Mouse (Mus musculus): ENCODE measurements around the gene 2510009E07Rik.

- TF ChIP-seq POLR2A (IDR thresholded peaks at IDR 0.05; ENCODE audit: insufficient read depth, low read depth, low read length): no peak
- TF ChIP-seq CTCF (IDR thresholded peaks at IDR 0.05; ENCODE audit: insufficient read depth, low read depth, low read length): no peak
These were observed 41.2 kb upstream of the 2510009E07Rik start for GRCm38 (mm10) chr16:21735638-21736037.
